ENCODE assay signal across 23 mouse cellular contexts in the genomic region with DNA sequence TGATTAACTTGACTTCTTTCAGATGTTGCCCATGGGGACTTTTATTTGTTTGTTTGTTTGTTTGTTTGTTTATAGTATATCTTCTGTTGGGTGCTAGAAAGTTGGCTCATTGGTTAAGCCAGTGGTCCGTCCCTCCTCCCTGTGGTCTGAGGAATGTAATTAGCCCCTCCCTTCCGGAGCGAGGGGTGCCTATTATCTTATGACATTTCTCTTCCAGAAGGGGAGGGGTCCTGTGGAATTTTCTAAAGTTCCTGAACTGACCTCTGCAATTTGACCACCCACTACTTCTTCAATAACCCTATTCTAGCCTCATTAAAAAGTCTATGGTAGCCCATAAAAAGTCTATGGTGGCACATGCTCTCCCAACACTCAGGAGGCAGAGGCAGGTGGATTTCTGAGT. TPM values are rescaled to one million over a fixed set of nuclear protein-coding genes. Genes with fewer than 3 reads are reported as not detected.
DNase-seq lines count a peak whose midpoint lies in the region; ATAC-seq and TF ChIP-seq lines count a peak whose summit lies in the region.
"Had no signal": no experiment of that assay in that cellular context is flagged by ENCODE, and none has a peak within 500 bp of the region (broad histone marks: within the 10 kb centered on the region; RNA-seq: fewer than 3 reads in every experiment).

No protein-coding gene starts in this region.

- no peak overlapping the region for H3K4me2 ChIP-seq in hindbrain, embryonic 14.5 days (replicated peaks)
- H3K4me2 ChIP-seq: embryonic facial prominence, embryonic 12.5 days; forebrain, embryonic 13.5 days had no signal

- no peak for TF ChIP-seq CTCF in ES-Bruce4 (IDR thresholded peaks at IDR 0.05; ENCODE audit: low read depth, low read length)

- H3K9me3 ChIP-seq in ES-Bruce4 (replicated peaks; ENCODE audit: control insufficient read depth, insufficient read depth, low read length, poor library complexity, severe bottlenecking) (no peaks in the 10 kb centered on the region), ES-E14 (ENCODE audit: control insufficient read depth, insufficient read depth, low read depth, low read length) (no peaks in the 10 kb centered on the region)
- no peaks in the 10 kb centered on the region for H3K9me3 ChIP-seq in hindbrain, embryonic 14.5 days (ENCODE audit: control insufficient read depth, low read length)
- H3K9me3 ChIP-seq: embryonic facial prominence, embryonic 10.5 days; embryonic facial prominence, embryonic 12.5 days; forebrain, embryonic 13.5 days had no signal

- no peaks in the 10 kb centered on the region for H3K36me3 ChIP-seq in ES-Bruce4 (ENCODE audit: control insufficient read depth, insufficient read depth, low read length, poor library complexity, severe bottlenecking)
- H3K36me3 ChIP-seq in ES-E14 (ENCODE audit: control insufficient read depth, insufficient read depth, low read length, poor library complexity, severe bottlenecking): no peaks in the 10 kb centered on the region
- H3K36me3 ChIP-seq in hindbrain, embryonic 14.5 days (replicated peaks; ENCODE audit: control insufficient read depth, insufficient read depth): no peaks in the 10 kb centered on the region
- H3K36me3 ChIP-seq: embryonic facial prominence, embryonic 10.5 days; embryonic facial prominence, embryonic 12.5 days had no signal

- DNase-seq in ES-E14 (ENCODE audit: low read depth, low spot score): no peak
- peak; percentile 91 for DNase-seq in ZHBTc4 (ENCODE audit: low read depth, low spot score)
- DNase-seq in thymus, postnatal 4 days: no peak
- no peak for DNase-seq in hindbrain, embryonic 14.5 days (ENCODE audit: low spot score)
- DNase-seq: adrenal gland, adult 2 months; adrenal gland, postnatal 10 days; adrenal gland, postnatal 25 days; B cell, adult 2 months; cerebellum, adult 11-12 months; cerebellum, adult 2 months; cerebellum, adult 9-10 months; cerebellum, postnatal 10 days; cerebellum, postnatal 25 days had no signal

- no peaks in the 10 kb centered on the region for H3K27me3 ChIP-seq in ES-Bruce4 (ENCODE audit: control insufficient read depth, insufficient read depth, low read length, poor library complexity, severe bottlenecking)
- no peaks in the 10 kb centered on the region for H3K27me3 ChIP-seq in hindbrain, embryonic 14.5 days (ENCODE audit: control insufficient read depth, insufficient read depth, low read length)
- H3K27me3 ChIP-seq: CH12.LX had no signal

- no peak for TF ChIP-seq EP300 in ES-Bruce4 (IDR thresholded peaks at IDR 0.05; ENCODE audit: insufficient read depth, low read depth, low read length)

- 86% methylated on average over 3 of the region's 3 CpGs for WGBS in hindbrain, embryonic 14.5 days

- TF ChIP-seq POLR2A in ES-Bruce4 (IDR thresholded peaks at IDR 0.05; ENCODE audit: insufficient read depth, low read length): no peak

- ATAC-seq in hindbrain, embryonic 14.5 days (ENCODE audit: low FRiP score): no peak
- ATAC-seq: CD4-positive, CD25-positive, alpha-beta regulatory T cell, adult 4 months; forebrain, embryonic 13.5 days; forebrain, embryonic 16.5 days had no signal

- H3K4me1 ChIP-seq in ES-Bruce4 (ENCODE audit: control insufficient read depth, insufficient read depth, low read length) (peaks cover 2% of the 10 kb centered on the region), ES-E14 (ENCODE audit: control insufficient read depth in 2 of 2, insufficient read depth in 2 of 2, low read length in 2 of 2, poor library complexity in 1 of 2) (peaks cover 7 to 17% of the 10 kb centered on the region in 2 experiments)
- H3K4me1 ChIP-seq in hindbrain, embryonic 14.5 days (replicated peaks; ENCODE audit: control insufficient read depth, insufficient read depth, low read length): no peaks in the 10 kb centered on the region
- H3K4me1 ChIP-seq: embryonic facial prominence, embryonic 12.5 days; forebrain, embryonic 13.5 days had no signal

- in situ Hi-C loops in ES-E14 (cut with MboI; ENCODE audit: low sequenced_read_pairs in 2 of 2, unreplicated experiment in 2 of 2): no loop called here

- H3K4me3 ChIP-seq in ES-Bruce4 (ENCODE audit: low read depth, low read length): no peak overlapping the region
- H3K4me3 ChIP-seq in ES-E14 (ENCODE audit: insufficient read depth in 1 of 2, low read depth in 1 of 2, low read length in 2 of 2, poor library complexity in 1 of 2, severe bottlenecking in 1 of 2): no peak overlapping the region
- H3K4me3 ChIP-seq in hindbrain, embryonic 14.5 days (replicated peaks; ENCODE audit: low read length): no peak overlapping the region
- H3K4me3 ChIP-seq: embryonic facial prominence, embryonic 10.5 days; embryonic facial prominence, embryonic 12.5 days; forebrain, embryonic 13.5 days had no signal

- H3K9ac ChIP-seq in ES-Bruce4 (ENCODE audit: low read depth, poor library complexity, severe bottlenecking) (no peak overlapping the region), ES-E14 (ENCODE audit: insufficient read depth, low read depth, low read length, poor library complexity, severe bottlenecking) (no peak overlapping the region)
- no peak overlapping the region for H3K9ac ChIP-seq in hindbrain, embryonic 14.5 days
- H3K9ac ChIP-seq: embryonic facial prominence, embryonic 12.5 days; forebrain, embryonic 13.5 days had no signal

- H3K27ac ChIP-seq in ES-Bruce4 (ENCODE audit: insufficient read depth, low read length) (peak overlapping the region; percentile 20; the same call in 1 of the 2 replicates), ES-E14 (ENCODE audit: insufficient read depth, low read depth, low read length, poor library complexity, severe bottlenecking) (peak overlapping the region; percentile 42; the same call in 1 of the 2 replicates)
- no peak overlapping the region for H3K27ac ChIP-seq in hindbrain, embryonic 14.5 days
- H3K27ac ChIP-seq: embryonic facial prominence, embryonic 10.5 days; embryonic facial prominence, embryonic 12.5 days; forebrain, embryonic 13.5 days had no signal

TF ChIP-seq in ES-E14, 5 proteins besides CTCF, POLR2A, EP300 and RAD21:
- no peak for TF ChIP-seq CHD2 (IDR thresholded peaks at IDR 0.05; ENCODE audit: low read depth, low read length)
- TF ChIP-seq HCFC1 (IDR thresholded peaks at IDR 0.05; ENCODE audit: borderline replicate concordance, insufficient read depth, low read length): no peak
- no peak for TF ChIP-seq MAFK (IDR thresholded peaks at IDR 0.05; ENCODE audit: insufficient read depth, low read depth, low read length)
- TF ChIP-seq ZC3H11A (IDR thresholded peaks at IDR 0.05; ENCODE audit: borderline replicate concordance, low read depth, low read length): no peak
- TF ChIP-seq ZNF384 (IDR thresholded peaks at IDR 0.05; ENCODE audit: low read depth, low read length): no peak

RNA-seq across cellular contexts. Expression of a gene that starts 17.7 kb away (rescaled TPM):
- polyA plus RNA-seq in ES-Bruce4 (2011; ENCODE audit: insufficient read depth, insufficient read length, low read depth, missing spikeins): 0.20 TPM in 1 of 2 replicates, not detected in the other
- 3.7 and 8.0 TPM in 2 replicates for total RNA-seq in ES-E14 (2012; rRNA removed)
- 0.07 TPM in 1 of 2 replicates, not detected in the other for polyA plus RNA-seq in hindbrain, embryonic 14.5 days (2014; fragmentation: Nextera tagmentation; extraction: Ambion mirVana)
- total RNA-seq: adrenal gland, adult 2 months; adrenal gland, postnatal 25 days; CH12.LX; MEL had no signal
- polyA plus RNA-seq: brain, embryonic 14.5 days; CD4-positive, CD25-positive, alpha-beta regulatory T cell, adult 4 months; cerebellum, adult 2 months; forebrain, embryonic 11.5 days; forebrain, embryonic 13.5 days; forebrain, embryonic 16.5 days had no signal

RNA-seq across cellular contexts. Expression of a gene that starts 21.6 kb away (rescaled TPM):
- 214 and 225 TPM in 2 replicates for polyA plus RNA-seq in ES-Bruce4 (2011; ENCODE audit: insufficient read depth, insufficient read length, low read depth, missing spikeins)
- 80.8 and 84.1 TPM in 2 replicates for total RNA-seq in ES-E14 (2012; rRNA removed)
- 40.1 and 43.6 TPM in 2 replicates for polyA plus RNA-seq in hindbrain, embryonic 14.5 days (2014; fragmentation: Nextera tagmentation; extraction: Ambion mirVana)

RNA-seq across cellular contexts. Expression of a gene that starts 21.7 kb away (rescaled TPM):
- polyA plus RNA-seq in ES-Bruce4 (2011; ENCODE audit: insufficient read depth, insufficient read length, low read depth, missing spikeins): 3.0 and 3.4 TPM in 2 replicates
- 6.6 and 7.3 TPM in 2 replicates for total RNA-seq in ES-E14 (2012; rRNA removed)
- polyA plus RNA-seq in hindbrain, embryonic 14.5 days (2014; fragmentation: Nextera tagmentation; extraction: Ambion mirVana): 1.1 and 1.6 TPM in 2 replicates
- total RNA-seq: MEL had no signal
- polyA plus RNA-seq: CD4-positive, CD25-positive, alpha-beta regulatory T cell, adult 4 months had no signal
